Mouse (Mus musculus): ENCODE measurements around the gene 4931440F15Rik. TPM values are rescaled to one million over a fixed set of nuclear protein-coding genes. Genes with fewer than 3 reads are reported as not detected.
A peak's percentile ranks its signal among the peaks of the same experiment; 100 is the strongest.

4931440F15Rik gene
- total RNA-seq, 2 experiments from 2014 or later = 2.0 to 2.1 TPM

DNA sequence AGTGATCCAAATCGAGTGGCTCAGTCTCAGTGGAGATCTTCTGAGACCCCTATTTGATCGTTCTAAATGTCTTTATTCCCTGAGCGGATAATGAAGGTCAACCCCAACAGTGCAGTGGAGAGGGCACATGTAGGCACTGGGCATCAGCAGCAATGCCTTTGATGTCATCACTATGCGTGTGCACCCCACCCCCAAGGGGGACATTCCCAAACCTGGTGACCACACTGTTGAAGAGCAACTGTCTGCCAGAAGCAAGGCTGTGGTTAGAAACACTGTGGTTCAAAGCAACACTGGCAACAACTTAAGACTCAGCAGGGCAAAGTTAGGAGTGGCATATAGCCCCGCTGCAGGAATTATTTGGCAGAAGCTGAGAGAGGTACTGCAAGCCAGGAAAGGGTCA lies 18.1 kb downstream of the 4931440F15Rik start:
- DNase-seq (ENCODE audit: low spot score in 2 of 2) = no peak

DNA sequence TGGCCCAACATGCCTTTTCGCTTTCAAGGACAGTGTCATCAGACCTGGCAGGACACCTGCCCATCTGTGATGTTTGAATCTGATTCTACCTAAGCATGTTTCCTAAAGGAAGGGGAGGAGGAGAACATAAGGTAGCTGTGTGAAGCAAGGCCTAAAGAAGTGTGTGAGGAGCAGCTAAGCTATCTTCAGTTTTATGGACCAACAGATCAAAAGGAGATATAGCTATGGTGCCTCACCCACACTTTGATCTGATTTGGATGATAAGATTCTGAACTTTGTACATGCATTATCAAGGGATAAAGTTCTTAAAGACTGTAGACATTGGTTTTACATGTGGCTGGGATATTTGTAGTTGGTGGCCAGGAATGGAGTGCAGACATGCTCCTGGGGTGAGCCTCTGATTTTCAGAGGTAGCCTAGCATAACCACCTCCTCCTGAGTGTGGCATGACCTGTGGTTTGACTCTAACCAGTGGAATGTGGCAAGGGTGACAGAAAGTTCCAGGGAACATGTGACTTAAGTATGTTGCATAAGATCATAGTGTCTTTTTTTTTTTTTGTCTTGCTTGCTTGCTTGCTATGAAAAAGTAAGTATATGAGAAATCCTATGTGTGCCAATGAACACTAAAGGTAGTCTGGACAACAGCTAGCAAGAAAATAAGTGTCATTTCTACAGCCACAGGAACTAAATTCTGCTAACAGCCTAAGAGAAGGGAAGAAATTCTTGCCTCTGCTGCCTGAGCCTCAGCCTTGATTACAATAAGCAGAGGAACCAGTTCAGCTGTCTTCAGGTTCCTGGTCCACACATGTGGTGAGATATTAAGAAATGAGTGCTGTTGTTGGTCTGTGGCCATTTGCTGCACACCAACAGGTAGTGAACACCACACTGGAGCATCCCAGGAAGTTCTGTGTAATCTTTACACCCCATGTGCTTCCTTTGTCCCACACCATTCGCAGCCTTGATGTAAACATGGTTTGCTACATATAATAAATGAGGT lies 23.7 kb downstream of the 4931440F15Rik start:
- no peak for DNase-seq (ENCODE audit: low spot score in 2 of 2)

DNA sequence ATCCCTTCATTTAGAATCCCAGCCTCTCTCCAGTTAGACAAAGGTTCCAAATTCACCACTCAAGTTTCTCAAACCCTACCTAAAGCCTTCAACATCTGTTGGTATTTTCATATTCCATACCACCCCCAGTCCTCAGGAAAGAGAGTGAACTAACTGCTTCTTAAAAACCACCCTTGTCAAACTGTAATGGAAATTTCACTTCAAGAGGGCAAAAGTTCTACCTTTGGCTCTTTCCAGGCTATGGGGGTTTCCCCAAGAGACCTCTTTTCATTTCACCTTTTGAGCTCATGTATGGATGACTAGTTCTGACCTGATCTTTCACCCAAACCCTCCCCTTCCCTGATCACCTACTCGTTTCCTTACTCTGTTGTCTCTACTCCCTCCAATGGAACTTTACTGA lies 25.6 kb downstream of the 4931440F15Rik start:
- no peak for DNase-seq (ENCODE audit: low spot score in 2 of 2)

DNA sequence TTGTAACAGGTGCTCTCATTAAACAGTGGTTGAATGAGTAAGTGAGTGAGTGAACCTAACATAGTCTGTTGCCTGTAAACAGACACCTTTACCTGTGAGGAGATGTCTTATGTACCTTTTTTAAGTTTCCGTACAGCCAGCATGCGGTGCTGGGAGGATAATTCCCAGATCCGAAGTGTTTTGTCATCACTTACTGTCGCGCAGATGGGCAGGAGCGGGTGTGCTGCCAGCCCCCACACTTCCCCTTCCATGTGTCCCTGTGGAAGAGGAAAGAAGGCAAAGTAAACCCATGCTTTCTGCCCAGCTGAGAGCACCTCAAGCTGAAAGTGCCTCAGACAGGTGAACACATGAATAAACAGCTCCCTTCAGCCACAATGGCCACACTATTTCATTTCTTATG lies 30.4 kb downstream of the 4931440F15Rik start:
- DNase-seq (ENCODE audit: low spot score in 2 of 2) = peak; percentile 63 to 77

DNA sequence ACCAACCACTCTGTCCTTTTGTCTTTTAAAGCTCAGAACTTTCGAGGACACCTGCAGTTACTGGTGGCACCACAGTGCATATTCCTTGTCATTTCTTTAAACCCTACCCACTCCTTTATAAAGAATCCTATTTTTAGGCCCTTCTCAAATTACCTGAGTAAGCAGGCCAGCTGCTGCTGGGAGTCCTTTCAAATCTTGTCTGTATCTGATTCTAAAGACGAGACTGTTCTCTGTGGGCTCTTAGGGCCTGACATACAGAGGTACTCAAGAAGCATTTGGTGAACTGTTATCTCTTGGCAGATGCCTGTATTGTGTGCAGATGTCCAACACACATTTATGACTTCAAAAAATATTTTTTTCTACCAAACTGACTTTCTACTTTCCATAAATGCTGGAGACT lies 31.0 kb downstream of the 4931440F15Rik start:
- peak in 1 of 2 experiments; percentile 45 for DNase-seq (ENCODE audit: low spot score in 2 of 2)

DNA sequence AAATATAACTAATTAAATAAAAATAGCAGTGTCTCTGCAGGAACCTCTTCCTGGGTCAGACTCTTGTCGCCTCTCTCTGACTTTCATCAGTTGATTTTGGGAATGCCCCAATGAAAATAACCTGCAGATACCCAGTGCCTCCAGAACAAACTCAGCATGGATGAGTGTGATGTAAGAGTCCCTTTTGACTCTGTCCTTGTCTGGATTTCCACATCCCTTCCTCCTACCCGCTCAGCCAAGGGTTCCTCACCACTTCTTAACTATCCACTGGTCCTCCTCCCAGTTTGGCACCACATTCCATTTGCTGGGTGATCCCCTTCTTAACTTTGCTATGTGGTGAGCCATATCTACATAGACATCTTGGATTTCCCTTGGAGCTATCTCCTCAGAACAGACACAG lies 34.7 kb downstream of the 4931440F15Rik start:
- no peak for DNase-seq (ENCODE audit: low spot score in 2 of 2)

DNA sequence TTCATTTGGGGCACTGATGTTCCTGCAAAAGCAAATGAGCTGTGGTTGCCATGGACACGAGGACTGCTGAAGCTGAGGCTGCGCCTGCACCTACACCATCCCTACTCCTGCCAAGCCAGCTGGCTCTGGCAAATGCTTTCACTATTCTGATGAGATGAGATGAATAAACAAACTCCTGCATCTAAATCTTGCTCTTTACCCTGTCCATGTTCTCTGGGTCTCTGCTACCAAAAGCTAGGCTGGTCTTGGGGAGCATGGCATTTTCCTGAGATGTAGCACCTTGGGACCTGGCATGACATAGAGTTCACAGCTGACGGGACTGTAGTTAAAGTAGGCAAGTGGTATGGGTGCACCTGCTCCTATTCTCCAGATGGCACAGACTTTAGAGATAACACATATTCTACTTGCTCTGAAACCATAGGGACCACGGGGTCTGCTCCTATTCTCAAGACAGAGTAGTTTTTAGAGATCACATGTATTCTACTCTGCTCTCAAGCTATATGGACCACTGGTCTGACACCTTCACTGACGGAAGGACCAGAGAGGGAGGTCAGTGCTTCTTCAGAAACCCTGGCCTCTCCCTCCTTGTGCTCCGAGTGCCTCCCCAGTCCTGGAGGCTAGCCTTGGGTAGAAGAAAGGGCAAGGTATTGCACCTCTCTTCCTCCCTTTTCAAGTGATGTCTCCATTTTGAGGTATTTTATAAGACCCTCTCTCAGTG lies 36.4 kb downstream of the 4931440F15Rik start:
- DNase-seq (ENCODE audit: low spot score in 2 of 2) = peak; percentile 82 to 90

DNA sequence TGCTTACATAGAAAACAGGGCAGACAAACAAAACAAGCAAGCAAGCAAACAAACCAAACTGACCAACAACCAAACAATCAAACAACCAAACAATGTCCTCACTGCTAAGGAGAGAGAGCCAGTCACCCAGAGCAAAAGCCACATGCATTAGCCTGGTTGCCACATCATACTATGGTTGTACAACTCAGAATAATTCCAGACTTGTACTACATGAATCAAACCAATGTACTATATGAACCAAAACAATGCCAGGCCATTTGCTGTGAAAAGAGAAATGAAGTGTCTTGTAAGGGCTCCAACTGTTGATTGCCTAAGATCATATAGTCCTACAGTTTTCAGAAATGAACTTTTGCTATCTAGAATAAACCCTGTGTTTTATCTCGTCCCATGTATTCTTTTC lies 37.0 kb downstream of the 4931440F15Rik start:
- DNase-seq (ENCODE audit: low spot score in 2 of 2) = no peak

DNA sequence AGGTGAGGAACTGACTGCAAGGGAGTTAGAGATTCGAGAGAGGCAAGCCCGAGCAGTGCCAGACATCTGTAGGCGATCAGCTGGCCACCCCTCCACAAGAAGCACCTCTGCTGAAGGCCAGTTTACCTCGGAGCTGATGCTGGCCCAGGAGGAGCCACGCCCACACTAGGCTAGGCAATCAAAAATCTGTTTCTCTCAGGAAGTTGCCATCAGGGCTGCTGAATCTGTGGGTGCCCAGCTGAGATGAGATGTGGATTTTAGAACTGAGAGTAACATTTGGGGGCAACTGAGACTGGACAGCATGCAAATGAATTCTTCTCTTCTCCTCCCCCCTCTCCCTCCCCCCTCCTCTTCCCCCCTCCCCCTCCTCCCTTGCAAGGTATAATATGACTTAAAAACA lies 38.0 kb downstream of the 4931440F15Rik start:
- peak; percentile 41 to 56 for DNase-seq (ENCODE audit: low spot score in 2 of 2)

DNA sequence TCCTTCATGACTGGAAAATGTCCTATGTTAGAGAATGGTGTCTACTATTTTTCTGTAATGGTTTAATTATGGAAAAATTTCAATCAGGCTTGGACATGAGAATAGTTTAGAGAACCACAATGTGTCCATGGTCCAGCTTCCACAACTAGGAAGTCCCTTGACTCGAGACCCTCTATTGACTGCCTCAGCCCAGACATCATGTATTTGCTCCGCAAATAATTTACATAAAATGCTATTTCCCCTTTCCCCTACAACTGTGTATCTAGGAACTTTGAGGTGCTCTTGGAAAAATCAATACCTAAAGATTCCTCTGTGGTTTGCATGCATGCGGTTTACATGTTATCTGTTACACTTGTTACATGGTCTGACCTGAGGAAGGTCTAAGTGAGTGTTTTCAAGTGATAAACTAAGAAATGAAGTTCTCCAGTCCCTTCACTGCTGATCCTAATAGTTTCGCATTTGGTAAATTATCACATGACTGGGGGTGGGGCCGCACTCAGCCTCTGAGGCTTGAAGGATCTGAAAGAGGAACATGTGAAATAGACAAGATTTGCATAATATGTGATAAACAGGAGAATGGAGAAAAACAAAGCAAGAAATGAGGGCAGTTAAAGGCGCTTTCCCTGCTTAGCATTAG lies 38.8 kb downstream of the 4931440F15Rik start:
- DNase-seq (ENCODE audit: low spot score in 2 of 2) = no peak

DNA sequence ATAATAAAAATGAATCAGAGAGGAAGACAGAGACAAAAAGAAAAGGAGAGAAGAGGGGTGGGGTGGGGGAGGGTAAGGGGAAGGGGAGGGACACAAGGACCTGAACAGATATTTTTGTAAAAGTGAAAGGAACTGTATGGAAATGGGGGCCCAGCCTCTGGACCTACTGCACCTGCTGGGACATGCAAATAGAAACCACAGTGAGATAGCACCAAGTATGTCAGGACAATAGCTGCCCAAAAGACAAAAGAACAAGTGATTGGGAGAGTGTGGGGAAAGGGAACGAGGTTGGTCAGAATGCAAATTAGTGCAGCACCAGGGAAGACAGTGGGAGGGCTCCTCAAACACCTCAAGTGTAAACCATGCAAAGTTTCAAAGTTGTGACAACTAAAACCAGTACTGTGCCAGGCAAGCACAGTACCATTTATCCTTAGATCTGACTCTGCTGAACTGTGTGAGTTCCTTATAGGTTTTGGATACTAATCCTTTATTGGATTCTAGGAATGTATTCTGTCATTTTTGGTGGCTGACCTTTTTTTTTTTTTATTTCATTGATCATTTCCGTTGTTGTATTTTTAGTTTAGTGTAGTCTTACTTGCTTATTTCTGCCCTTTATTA lies 46.0 kb downstream of the 4931440F15Rik start:
- no peak for DNase-seq (ENCODE audit: low spot score in 2 of 2)

DNA sequence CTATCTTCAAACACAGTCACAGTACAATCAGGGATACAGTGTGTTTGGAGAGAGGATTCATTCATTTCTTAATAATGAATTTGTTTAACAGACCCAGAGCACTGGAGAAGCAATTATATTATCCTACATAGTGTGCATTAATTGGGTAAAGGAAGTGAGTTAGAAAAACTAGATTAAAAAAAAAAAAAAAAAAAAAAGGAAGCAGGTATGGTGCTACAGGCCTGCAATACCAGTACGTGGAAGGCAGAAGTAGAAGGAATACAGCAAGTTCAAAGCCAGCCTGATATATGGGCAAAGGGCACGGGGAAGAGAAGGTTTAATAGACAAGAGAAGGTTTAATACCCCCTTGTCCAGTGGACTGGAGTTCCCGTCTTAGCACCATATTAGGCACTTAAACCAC lies 46.5 kb downstream of the 4931440F15Rik start:
- DNase-seq (ENCODE audit: low spot score in 2 of 2) = no peak

DNA sequence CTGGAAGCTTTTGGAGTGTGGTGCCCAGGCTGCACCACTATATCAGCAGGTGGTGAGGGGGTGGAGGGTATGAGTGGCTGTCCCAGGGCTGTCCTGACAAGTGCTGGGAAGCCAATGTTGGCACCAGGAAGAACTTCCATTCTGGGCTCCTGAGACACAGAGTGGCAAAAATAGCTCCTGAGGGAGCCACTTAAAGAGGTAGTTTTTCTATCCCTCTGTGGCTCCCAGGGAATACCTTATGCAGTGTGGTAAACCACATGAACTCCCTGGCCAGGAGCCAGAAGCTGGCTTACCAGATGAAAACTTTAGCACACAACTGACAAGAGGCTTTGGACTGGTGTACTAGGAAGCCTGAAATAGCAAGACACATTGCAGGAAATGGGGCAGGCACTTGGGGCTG lies 47.5 kb downstream of the 4931440F15Rik start:
- DNase-seq (ENCODE audit: low spot score in 2 of 2) = peak; percentile 77 to 78

DNA sequence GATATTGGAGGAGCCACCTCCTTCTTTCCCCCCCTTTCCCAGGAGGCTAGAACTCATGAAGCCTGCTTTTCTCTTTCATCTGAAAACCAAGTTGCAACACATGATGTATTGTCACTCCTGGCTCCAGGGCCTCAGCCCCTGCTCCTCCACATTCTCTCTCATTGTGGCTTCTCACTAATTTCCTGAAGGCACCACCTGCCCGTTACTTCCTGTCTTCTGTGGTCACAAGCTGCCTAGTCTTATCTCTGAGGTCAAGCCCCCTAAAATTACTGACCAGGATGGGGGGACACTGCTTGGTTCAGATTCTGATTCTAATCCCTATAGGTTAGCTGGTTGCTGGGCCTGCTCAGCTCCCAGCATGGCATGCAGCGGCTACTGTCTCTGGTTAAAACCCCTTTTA lies 50.7 kb downstream of the 4931440F15Rik start:
- no peak for DNase-seq (ENCODE audit: low spot score in 2 of 2)

DNA sequence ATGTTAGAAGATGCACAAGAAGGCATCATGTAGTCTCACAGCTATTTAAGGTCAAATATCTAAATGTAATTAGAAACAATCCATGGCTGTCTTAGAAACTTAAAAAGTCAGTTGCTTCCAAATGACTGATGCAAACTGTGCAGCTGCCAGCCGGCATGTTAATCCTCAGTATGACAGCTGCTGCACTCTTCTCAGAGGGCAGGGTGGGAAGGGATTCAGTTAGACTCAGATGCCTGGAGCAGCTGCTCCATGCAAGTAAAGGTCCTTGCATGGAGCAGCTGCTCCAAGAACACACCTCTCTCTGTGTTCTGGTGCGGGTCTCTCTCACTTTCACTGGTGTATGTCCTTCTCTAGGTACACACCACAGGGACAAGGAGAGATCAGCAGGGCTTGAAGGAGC lies 51.2 kb downstream of the 4931440F15Rik start:
- DNase-seq (ENCODE audit: low spot score in 2 of 2) = no peak

Other genes with a start within 250 kb of the 4931440F15Rik start
- 100 to 1,000 TPM; 690 to 719 TPM for gene Rtn4, start 132.7 kb downstream of the 4931440F15Rik start, total RNA-seq (2021)
- 10 to 100 TPM; 15.9 to 17.7 TPM for gene Eml6, start 200.4 kb upstream of the 4931440F15Rik start, total RNA-seq (2021)